Mouse (Mus musculus): Measurements from ENCODE around the gene Bmp8a. TPM values are rescaled to one million over a fixed set of nuclear protein-coding genes. Genes with fewer than 3 reads are reported as not detected.
"Not testable (repeated sequence)": the region's sequence is repeated elsewhere in the genome, so short reads cannot be mapped to it uniquely, and the experiment has no call there.

Gene Bmp8a
- polyA plus RNA-seq, 1 experiment from 2014 or later, result 0.46 TPM

- under 1% methylated on average over 47 of the region's 55 CpGs for WGBS (ENCODE audit: insufficient replicate concordance)
- not testable (repeated sequence) for H3K27me3 ChIP-seq (replicated peaks); H3K9me3 ChIP-seq (replicated peaks)
- H3K4me1 ChIP-seq, result peaks cover 56% of the 10 kb centered on the region
- H3K36me3 ChIP-seq, result peaks cover 45% of the 10 kb centered on the region
- peak overlapping the region; percentile 82 for H3K4me2 ChIP-seq
- H3K9ac ChIP-seq, result peak overlapping the region; percentile 95
- peak overlapping the region; percentile 73 for H3K4me3 ChIP-seq
- peak; percentile 30; the same call in 1 of the 2 replicates for ATAC-seq
- H3K27ac ChIP-seq, result peak overlapping the region; percentile 96
Measured at GRCm38 (mm10) chr4:123282915-123283674, 60.0 kb downstream of the Bmp8a start.

GRCm38 (mm10) chr4:123282500-123282899, 60.6 kb downstream of the Bmp8a start:
- Histone ChIP-seq H3K9me3 (replicated peaks) (no peaks in the 10 kb centered on the region), H3K4me3 (peak overlapping the region; percentile 73), H3K27me3 (replicated peaks) (no peaks in the 10 kb centered on the region), H3K4me1 (peaks cover 50% of the 10 kb centered on the region), H3K4me2 (peak overlapping the region; percentile 82), H3K27ac (peak overlapping the region; percentile 96; the same call in 1 of the 2 replicates), H3K36me3 (peaks cover 39% of the 10 kb centered on the region), H3K9ac (peak overlapping the region; percentile 95; the same call in 1 of the 2 replicates)
- under 1% methylated on average over 25 of the region's 25 CpGs for WGBS (ENCODE audit: insufficient replicate concordance)
- peak; percentile 87 for ATAC-seq

GRCm38 (mm10) chr4:123280117-123280516, 62.9 kb downstream of the Bmp8a start:
- Histone ChIP-seq H3K4me3 (no peak overlapping the region), H3K36me3 (peaks cover 15% of the 10 kb centered on the region), H3K4me2 (no peak overlapping the region), H3K9me3 (replicated peaks) (no peaks in the 10 kb centered on the region), H3K27ac (no peak overlapping the region), H3K27me3 (replicated peaks) (peaks cover 7% of the 10 kb centered on the region; the same call in 1 of the 2 replicates), H3K4me1 (peaks cover 28% of the 10 kb centered on the region), H3K9ac (no peak overlapping the region)
- WGBS (ENCODE audit: insufficient replicate concordance), result 47% methylated on average over 3 of the region's 3 CpGs
- ATAC-seq, result no peak

GRCm38 (mm10) chr4:123271063-123271462, 72.0 kb downstream of the Bmp8a start:
- Histone ChIP-seq H3K9me3 (replicated peaks) (no peaks in the 10 kb centered on the region), H3K4me1 (no peaks in the 10 kb centered on the region), H3K36me3 (no peaks in the 10 kb centered on the region), H3K4me2 (no peak overlapping the region), H3K9ac (no peak overlapping the region), H3K27me3 (replicated peaks) (peaks cover 11% of the 10 kb centered on the region), H3K27ac (no peak overlapping the region), H3K4me3 (no peak overlapping the region)
- no peak for ATAC-seq
- 64% methylated on average over 3 of the region's 3 CpGs for WGBS (ENCODE audit: insufficient replicate concordance)

Other genes starting within 250 kb of the Bmp8a start
- gene Bmp8b, start 238.1 kb downstream of the Bmp8a start, polyA plus RNA-seq (2016; fragmentation: Nextera tagmentation; extraction: Ambion mirVana), result 1.3 and 1.5 TPM in 2 replicates
- 0.08 TPM in 1 of 2 replicates, not detected in the other for gene Oxct2b, start 227.0 kb downstream of the Bmp8a start, polyA plus RNA-seq (2016; fragmentation: Nextera tagmentation; extraction: Ambion mirVana)
- 65.2 and 65.3 TPM in 2 replicates for gene Ppie, start 203.3 kb downstream of the Bmp8a start, polyA plus RNA-seq (2016; fragmentation: Nextera tagmentation; extraction: Ambion mirVana)
- gene Hpcal4, start 160.0 kb downstream of the Bmp8a start, polyA plus RNA-seq (2016; fragmentation: Nextera tagmentation; extraction: Ambion mirVana), result 0.10 TPM in 1 of 2 replicates, not detected in the other
- gene Nt5c1a, start 141.7 kb downstream of the Bmp8a start, polyA plus RNA-seq (2016; fragmentation: Nextera tagmentation; extraction: Ambion mirVana), result not detected in 2 replicates
- 0.83 and 1.2 TPM in 2 replicates for gene Heyl, start 109.7 kb downstream of the Bmp8a start, polyA plus RNA-seq (2016; fragmentation: Nextera tagmentation; extraction: Ambion mirVana)
- gene Pabpc4, start 80.9 kb downstream of the Bmp8a start, polyA plus RNA-seq (2016; fragmentation: Nextera tagmentation; extraction: Ambion mirVana), result 110 and 112 TPM in 2 replicates
- gene Oxct2a, start 19.6 kb downstream of the Bmp8a start, polyA plus RNA-seq (2016; fragmentation: Nextera tagmentation; extraction: Ambion mirVana), result 0.19 TPM in 1 of 2 replicates, not detected in the other